Mouse (Mus musculus): ENCODE measurements at regions not wholly inside any gene's neighbourhood (a gene's known extent, or its start where the extent isn't known, plus 50 kb on each side); places are given as distances from the start of the nearest gene placed in this dataset.

DNA sequence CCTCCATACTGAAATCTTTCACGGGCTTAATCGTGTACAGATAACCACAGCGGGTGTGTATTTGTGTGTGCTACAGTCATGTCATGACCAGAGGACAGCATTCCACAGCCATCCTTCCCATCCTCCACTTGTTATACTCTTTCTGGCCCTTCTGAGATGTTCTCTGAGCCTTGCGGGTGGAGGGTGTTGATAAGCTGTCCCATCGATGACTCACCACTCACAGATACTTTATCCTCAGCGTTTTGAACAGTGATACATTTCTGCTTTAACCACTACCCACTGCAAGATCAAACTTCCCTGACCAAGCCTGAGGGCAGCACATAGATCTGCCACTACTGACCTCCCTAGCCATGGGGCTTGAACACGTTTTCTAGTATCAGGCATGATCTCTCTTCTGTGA lies 274.3 kb upstream of the Rtl1 start:
- DNase-seq (ENCODE audit: low spot score in 2 of 2): no peak

- no peak for DNase-seq (ENCODE audit: low spot score in 2 of 2)
Measured at GRCm38 (mm10) chr12:109881108-109881507, 281.0 kb upstream of the Rtl1 start.

GRCm38 (mm10) chr12:109891206-109891605 lies 291.1 kb upstream of the Rtl1 start:
- DNase-seq (ENCODE audit: low spot score in 2 of 2): no peak

GRCm38 (mm10) chr12:109892834-109893233 lies 292.7 kb upstream of the Rtl1 start:
- no peak for DNase-seq (ENCODE audit: low spot score in 2 of 2)

DNA sequence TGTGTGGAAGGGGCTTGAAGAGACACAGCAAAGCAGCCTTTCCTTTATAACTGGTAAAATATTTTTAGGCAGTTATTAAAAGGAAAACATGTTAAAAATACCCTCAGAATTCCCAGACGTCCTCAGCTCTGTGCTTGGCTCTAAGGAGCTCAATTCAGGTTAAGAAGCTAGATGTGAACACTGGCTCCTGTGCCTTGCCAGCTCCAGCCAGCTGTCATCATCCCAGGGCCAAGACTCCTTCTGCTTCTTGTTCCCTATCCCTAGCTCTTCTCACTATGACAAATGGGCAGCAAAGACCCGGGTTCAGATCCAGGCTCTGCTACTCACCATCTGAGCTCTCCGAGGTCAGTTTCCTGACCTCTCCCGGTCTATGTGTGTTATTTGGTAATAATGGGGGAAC lies 293.5 kb upstream of the Rtl1 start:
- no peak for DNase-seq (ENCODE audit: low spot score in 2 of 2)

DNA sequence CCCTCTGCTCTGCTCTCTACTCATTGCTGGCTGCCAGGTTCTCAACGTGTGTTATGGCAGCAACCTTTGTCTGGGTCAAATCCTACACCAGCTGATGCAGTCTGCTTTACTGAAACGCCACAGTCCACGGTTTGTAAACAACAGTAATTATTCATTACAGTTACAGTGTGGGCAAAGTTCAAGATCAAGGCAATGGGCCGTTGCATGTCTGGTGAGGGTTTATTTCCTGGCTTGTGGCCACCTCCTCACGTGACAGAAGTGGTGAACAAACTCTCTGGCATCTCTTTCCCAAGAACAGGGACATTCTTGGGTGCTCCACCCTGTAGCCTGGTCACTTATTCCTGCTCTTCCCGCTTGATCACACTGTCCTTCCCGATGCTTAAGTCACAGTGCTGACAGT lies 295.3 kb upstream of the Rtl1 start:
- no peak for DNase-seq (ENCODE audit: low spot score in 2 of 2)

- no peak for DNase-seq (ENCODE audit: low spot score in 2 of 2)
Measured at GRCm38 (mm10) chr12:109896397-109896796, 296.3 kb upstream of the Rtl1 start.

DNA sequence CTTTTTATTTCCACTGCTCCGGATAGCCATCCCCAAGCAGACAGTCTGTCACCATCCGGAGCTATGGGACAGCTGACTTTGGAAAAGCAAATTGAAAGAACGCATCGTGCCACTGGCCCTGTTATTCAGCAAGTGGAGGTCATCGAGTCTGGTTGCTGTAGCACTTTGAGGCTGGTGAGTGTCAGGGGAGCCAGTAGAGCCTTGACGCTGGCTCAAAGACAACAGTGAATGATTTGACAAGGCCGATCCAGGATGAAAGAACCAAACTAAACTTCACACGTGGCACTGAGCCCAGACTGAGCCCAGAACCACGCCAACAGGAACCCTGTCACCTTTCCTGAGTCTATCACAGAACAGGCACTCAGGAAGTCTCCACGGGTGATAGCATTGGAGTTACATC lies 296.8 kb upstream of the Rtl1 start:
- no peak for DNase-seq (ENCODE audit: low spot score in 2 of 2)

GRCm38 (mm10) chr12:109897861-109898385 lies 297.8 kb upstream of the Rtl1 start:
- DNase-seq (ENCODE audit: low spot score in 2 of 2): no peak

GRCm38 (mm10) chr12:109899420-109899819 lies 299.3 kb upstream of the Rtl1 start:
- DNase-seq (ENCODE audit: low spot score in 2 of 2): no peak

- DNase-seq (ENCODE audit: low spot score in 2 of 2): peak in 1 of 2 experiments; percentile 17
Measured at GRCm38 (mm10) chr12:109910966-109911495, 310.9 kb upstream of the Rtl1 start.

- no peak for DNase-seq (ENCODE audit: low spot score in 2 of 2)
Measured at GRCm38 (mm10) chr12:109911506-109911905, 311.4 kb upstream of the Rtl1 start.

- DNase-seq (ENCODE audit: low spot score in 2 of 2): no peak
Measured at GRCm38 (mm10) chr12:109917761-109918160, 317.6 kb upstream of the Rtl1 start.

DNA sequence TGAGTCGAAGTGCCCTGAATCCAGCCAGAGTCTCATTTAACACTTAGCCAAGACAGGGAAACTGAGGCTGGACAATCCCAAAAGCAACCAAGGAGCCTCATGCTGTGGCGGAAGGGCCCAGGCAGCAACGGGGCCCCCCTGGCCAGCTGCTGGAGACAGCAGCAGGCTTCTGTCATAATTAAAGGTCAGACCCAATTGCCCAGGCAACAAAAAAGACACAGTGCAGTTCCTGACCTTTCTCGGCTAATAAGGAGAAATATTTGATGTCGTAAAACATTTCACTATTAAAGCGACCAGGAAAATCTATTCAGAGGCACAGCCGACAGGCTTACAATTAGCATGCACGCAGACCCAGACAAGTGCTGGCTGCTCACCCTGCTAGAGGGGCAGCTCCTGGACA lies 318.8 kb upstream of the Rtl1 start:
- no peak for DNase-seq (ENCODE audit: low spot score in 2 of 2)

DNA sequence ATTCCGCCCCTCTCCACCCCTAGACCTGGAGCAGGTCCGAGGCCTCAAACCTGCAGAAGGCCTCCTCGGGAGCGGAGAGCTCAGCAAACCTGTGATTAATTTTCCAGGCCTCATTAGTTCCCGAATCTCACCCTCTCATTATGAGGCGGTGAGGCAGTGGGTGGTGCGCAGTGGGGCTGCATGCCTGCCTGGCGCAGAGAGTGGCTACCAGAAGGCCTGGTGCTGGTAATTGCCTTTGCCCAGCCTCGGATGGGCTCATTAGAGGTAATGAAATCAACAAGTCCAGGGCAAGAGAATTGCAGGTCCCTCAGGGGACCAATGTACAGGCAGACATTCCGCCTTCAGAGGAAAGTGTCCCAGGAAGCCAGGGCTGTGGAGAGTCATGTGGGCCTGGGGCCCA lies 322.0 kb upstream of the Rtl1 start:
- no peak for DNase-seq (ENCODE audit: low spot score in 2 of 2)

DNA sequence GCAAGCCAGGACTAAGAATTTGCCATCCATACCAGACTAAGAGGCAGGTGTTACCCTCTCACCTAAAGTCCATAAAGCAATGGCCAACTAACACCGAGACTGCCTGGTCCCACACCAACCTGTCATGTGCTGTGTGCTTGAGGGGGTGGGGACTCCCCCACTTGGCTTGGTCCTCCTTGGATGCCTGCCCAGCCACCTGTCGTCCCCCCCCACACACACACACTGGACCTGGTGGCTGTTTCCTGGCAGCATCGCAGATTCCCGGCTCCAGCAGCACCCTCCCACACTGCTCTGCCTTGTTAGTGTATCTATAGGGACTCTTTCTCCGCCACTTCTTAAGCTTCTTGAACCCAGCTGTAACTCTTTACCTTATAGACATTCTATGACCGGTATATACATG lies 325.7 kb upstream of the Rtl1 start:
- DNase-seq (ENCODE audit: low spot score in 2 of 2): peak in 1 of 2 experiments; percentile 12

GRCm38 (mm10) chr12:109926643-109927042 lies 326.5 kb upstream of the Rtl1 start:
- no peak for DNase-seq (ENCODE audit: low spot score in 2 of 2)

GRCm38 (mm10) chr12:109946179-109946578 lies 332.7 kb upstream of the Dio3 start:
- no peak for DNase-seq (ENCODE audit: low spot score in 2 of 2)

DNA sequence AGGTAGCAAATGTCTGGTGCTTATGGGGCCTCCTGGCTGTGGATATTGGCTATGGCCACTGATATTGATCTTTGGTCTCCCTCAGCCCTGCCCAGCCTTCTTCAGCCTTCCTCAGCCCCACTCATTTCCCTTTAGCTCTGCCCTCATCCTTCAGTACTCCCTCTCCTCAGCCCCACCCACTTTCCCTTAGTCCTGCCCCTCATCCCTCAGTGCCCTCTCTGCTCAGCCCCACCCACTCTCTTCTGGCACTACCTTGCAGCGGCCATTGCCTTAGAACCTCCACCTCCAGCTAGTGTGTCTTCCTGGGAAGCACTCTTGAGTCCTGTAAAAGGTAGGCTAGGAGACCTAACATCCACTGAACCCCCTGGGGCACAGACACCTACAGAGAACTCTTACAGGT lies 331.9 kb upstream of the Dio3 start:
- no peak for DNase-seq (ENCODE audit: low spot score in 2 of 2)

- DNase-seq (ENCODE audit: low spot score in 2 of 2): no peak
Measured at GRCm38 (mm10) chr12:109947886-109948433, 330.9 kb upstream of the Dio3 start.

- no peak for DNase-seq (ENCODE audit: low spot score in 2 of 2)
Measured at GRCm38 (mm10) chr12:109948434-109948984, 330.4 kb upstream of the Dio3 start.

DNA sequence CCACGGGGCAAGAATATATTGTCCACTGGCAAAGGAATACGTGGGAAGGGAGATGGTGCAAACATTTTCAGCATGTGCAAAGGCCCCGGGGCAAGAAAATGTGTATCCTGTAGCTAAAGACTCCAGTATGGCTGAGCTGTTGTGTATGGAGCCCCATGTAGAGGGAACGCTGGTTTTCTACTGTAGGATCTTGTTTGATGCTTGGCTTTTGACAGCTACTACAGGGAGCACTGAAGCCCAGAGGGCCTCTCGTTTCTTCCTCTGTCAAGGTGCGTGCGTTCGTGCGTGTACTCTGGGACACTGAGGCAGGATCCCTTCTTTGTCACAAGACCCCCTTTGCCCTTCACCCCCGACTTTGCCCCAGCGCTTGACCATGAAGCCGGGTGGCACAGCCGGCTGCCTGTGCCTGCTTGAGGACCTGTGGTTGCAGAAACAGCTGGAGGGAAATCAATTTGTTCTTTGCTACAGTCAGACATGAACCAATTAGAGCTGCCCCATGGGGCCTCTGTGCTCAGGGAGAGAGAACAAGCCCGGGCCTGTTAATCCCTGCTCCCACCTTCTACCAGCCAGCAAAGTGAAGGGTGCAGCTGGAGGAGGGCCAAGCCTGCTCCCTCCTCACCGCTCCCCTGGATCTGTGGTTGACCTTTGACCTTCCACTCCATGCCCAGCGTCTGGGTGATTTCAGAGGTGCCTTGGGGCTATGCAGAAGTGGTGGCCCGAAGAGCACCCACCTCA lies 329.5 kb upstream of the Dio3 start:
- DNase-seq (ENCODE audit: low spot score in 2 of 2): no peak

Measured in left cerebral cortex, adult 18-20 months (tissue).